Mouse (Mus musculus) stomach, embryonic 14.5 days (tissue): ENCODE results near the gene Spred1. TPM values are rescaled to one million over a fixed set of nuclear protein-coding genes. Genes with fewer than 3 reads are reported as not detected.

ENCODE experiments used
- ATAC-seq: fragments of 200-750 bp; cut with Nextera tagmentation; 2 replicates; pipeline ENCODE4 v1.8.0; 2017; ENCODE audit warnings: low read depth, moderate TSS enrichment; ENCODE audit not compliant: insufficient number of reproducible peaks, insufficient read depth, low FRiP score
- H3K27ac ChIP-seq: fragments of 300-500 bp; sonication (generic); 2 replicates; pipeline ENCODE4 v1.5.1; 2014; ENCODE audit warnings: mild to moderate bottlenecking, low read length, moderate library complexity, mixed read lengths
- H3K27me3 ChIP-seq: fragments of 300-500 bp; sonication (generic); 2 replicates; pipeline ENCODE4 v1.6.1; 2014; ENCODE audit warnings: low read length, control low read depth, mixed read lengths; ENCODE audit not compliant: control insufficient read depth, insufficient read depth
- H3K36me3 ChIP-seq: fragments of 300-500 bp; sonication (generic); 2 replicates; pipeline ENCODE4 v1.6.1; 2014; ENCODE audit warnings: mild to moderate bottlenecking, control low read depth, low read length, moderate library complexity, mixed read lengths; ENCODE audit not compliant: control insufficient read depth, insufficient read depth
- H3K4me1 ChIP-seq: fragments of 300-500 bp; sonication (generic); 2 replicates; pipeline ENCODE4 v1.6.1; 2014; ENCODE audit warnings: low read length, control low read depth, mixed read lengths; ENCODE audit not compliant: control insufficient read depth, insufficient read depth
- H3K4me2 ChIP-seq: fragments of 300-500 bp; sonication (generic); replicated peaks from 2 replicates; pipeline ENCODE4 v1.6.1; 2014; ENCODE audit warnings: low read depth, low read length, control low read depth
- H3K4me3 ChIP-seq: fragments of 300-500 bp; sonication (generic); 2 replicates; pipeline ENCODE4 v1.5.1; 2014; ENCODE audit warnings: low read depth, low read length, control low read depth
- H3K9ac ChIP-seq: fragments of 300-500 bp; sonication (generic); replicated peaks from 2 replicates; pipeline ENCODE4 v1.6.1; 2014; ENCODE audit warnings: low read depth, mild to moderate bottlenecking, control low read depth, low read length, moderate library complexity, mixed read lengths
- H3K9me3 ChIP-seq: fragments of 300-500 bp; sonication (generic); 2 replicates; pipeline ENCODE4 v1.6.1; 2016; ENCODE audit warnings: low read depth, low read length, control low read depth; ENCODE audit not compliant: control insufficient read depth
- WGBS: fragments of 180-500 bp; shearing (Covaris S2); extraction: QIAGEN DNeasy Blood & Tissue Kit; methylation state at CpG from one replicate; pipeline ENCODE4 v1.1.7; 2014; 5-methylcytosine and 5-hydroxymethylcytosine counted together
- polyA plus RNA-seq: library from polyadenylated mRNA; unstranded; fragments of >200 nt; fragmentation: Nextera tagmentation; extraction: Ambion mirVana; gene quantifications from 2 replicates; pipeline ENCODE4 v1.2.1, GENCODE M21; 2014

Gene Spred1
- polyA plus RNA-seq, 1 experiment from 2014 or later = 18.0 TPM

DNA sequence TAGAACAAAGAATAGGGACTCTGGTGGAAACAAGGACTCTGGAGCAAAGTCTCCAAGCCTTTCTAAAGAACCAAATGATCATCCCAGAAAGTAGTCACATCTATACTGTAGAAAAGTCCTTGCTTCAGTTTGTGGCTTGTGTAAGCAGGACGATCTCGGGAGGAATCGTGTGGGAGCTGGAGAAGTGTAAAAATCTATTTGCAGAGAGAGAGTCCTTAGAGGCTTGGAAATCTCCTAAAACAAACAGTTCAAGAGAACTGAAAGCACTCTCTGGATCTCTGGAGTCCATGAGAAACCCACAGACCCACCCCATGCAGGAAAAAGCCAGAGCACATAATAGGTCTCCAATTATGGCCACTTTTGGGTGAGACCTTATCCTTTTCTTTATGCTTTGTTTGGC is 31.1 kb upstream of the Spred1 start:
- Histone ChIP-seq H3K9me3 (no peaks in the 10 kb centered on the region), H3K9ac (no peak overlapping the region), H3K27me3 (no peaks in the 10 kb centered on the region), H3K36me3 (no peaks in the 10 kb centered on the region), H3K4me2 (no peak overlapping the region), H3K27ac (no peak overlapping the region), H3K4me3 (no peak overlapping the region), H3K4me1 (0 out of 2 replicates have a peak, but pooled peaks cover 11% of the 10 kb centered on the region)
- no peak for ATAC-seq
- WGBS = 71% methylated on average over 3 of the region's 3 CpGs

DNA sequence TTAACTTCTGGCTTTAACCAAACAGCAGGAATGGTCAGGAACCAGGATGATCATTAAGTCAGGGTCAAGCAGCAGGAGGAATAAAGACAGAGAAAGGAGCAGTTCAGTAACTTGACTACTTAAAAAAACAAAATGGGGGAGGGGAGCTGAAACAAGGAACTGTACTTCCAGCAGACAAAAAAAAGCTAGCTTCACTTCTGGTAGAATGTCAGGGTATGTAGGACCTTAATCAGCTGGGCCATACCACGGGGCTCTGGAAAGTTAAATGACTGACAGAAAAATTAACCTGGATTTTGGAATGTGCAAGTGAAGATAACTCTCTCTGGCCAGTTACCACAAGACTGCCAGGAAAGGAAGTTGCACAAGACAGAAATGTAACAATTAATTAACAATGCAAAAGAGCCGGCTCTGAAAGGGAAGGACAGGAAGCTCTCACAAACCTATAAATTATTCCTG is 28.2 kb upstream of the Spred1 start:
- Histone ChIP-seq H3K36me3 (no peaks in the 10 kb centered on the region), H3K4me3 (no peak overlapping the region), H3K4me1 (peaks cover 4% of the 10 kb centered on the region; the same call in 1 of the 2 replicates), H3K27ac (no peak overlapping the region), H3K27me3 (no peaks in the 10 kb centered on the region), H3K4me2 (no peak overlapping the region), H3K9ac (no peak overlapping the region), H3K9me3 (no peaks in the 10 kb centered on the region)
- no peak for ATAC-seq
- 35% methylated on average over 2 of the region's 2 CpGs for WGBS

DNA sequence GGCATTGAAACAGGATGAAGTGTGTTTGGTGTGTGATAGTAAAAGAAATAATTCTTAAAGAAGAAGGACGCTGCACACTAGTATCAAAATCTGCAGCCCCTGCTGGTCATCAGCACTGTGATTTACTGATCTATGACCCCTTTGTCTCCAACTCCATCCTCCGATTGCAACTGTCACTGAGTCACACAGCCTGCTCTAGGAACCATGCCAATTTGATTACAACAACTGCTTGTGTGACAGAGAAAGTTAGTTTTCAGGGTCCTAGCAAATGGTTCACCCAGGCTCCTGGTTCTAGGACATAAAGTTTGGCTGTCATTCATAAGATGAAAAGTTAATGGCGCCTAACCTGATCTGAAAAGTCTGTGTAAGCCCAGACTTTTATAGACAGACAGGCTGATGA is 25.7 kb upstream of the Spred1 start:
- Histone ChIP-seq H3K4me2 (no peak overlapping the region), H3K36me3 (no peaks in the 10 kb centered on the region), H3K4me3 (no peak overlapping the region), H3K27me3 (no peaks in the 10 kb centered on the region), H3K9me3 (no peaks in the 10 kb centered on the region), H3K4me1 (peaks cover 4% of the 10 kb centered on the region; the same call in 1 of the 2 replicates), H3K27ac (no peak overlapping the region), H3K9ac (no peak overlapping the region)
- ATAC-seq = no peak
- 59% methylated on average over 3 of the region's 3 CpGs for WGBS

DNA sequence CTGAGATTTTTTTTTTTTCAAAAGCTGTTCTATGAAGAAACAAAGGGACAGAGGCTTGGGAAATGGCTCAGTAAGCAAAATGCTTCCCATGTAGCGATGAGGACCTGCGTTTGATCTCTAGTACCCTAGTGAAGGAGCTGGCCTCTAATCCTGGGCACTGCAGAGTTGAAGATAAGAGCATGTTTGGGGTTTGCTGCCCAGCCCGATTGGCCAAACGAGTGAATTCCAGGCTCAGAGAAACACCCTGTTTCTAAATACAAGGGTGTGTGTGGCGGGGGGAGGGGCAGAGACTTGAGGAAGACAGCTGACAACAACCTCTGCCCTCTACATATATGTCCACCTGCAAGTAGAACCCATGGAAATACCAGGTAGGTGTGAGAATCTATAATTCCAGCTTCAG is 23.9 kb upstream of the Spred1 start:
- H3K36me3 ChIP-seq = no peaks in the 10 kb centered on the region
- no peak overlapping the region for H3K4me2 ChIP-seq
- no peak overlapping the region for H3K4me3 ChIP-seq
- H3K27ac ChIP-seq = peak overlapping the region; percentile 7; the same call in 1 of the 2 replicates
- 47% methylated on average over 5 of the region's 5 CpGs for WGBS
- H3K27me3 ChIP-seq = no peaks in the 10 kb centered on the region
- ATAC-seq = no peak
- no peak overlapping the region for H3K9ac ChIP-seq
- H3K9me3 ChIP-seq = no peaks in the 10 kb centered on the region
- peaks cover 4% of the 10 kb centered on the region; the same call in 1 of the 2 replicates for H3K4me1 ChIP-seq

DNA sequence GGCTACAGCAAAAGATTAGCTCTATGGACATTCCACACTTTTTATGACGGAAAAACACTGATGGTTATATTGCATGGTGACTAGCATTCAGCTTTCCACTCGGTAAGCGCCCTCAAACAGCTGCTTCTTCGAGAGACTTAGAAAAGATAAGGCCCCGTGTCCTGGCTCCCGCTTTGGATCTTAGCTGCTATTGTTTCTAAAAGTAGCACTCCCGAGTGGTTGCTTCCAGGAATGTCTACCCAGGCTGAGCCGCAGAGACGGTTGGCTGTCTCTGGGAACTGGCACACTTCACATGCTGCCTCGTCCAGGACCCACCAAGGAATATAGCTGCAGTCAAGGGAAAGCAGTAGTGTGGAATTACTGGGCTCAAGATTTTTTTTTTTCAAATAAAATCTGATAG is 21.9 kb upstream of the Spred1 start:
- H3K4me3 ChIP-seq = no peak overlapping the region
- 38% methylated on average over 10 of the region's 10 CpGs for WGBS
- H3K27me3 ChIP-seq = no peaks in the 10 kb centered on the region
- no peak overlapping the region for H3K27ac ChIP-seq
- no peak overlapping the region for H3K9ac ChIP-seq
- peaks cover 4% of the 10 kb centered on the region; the same call in 1 of the 2 replicates for H3K4me1 ChIP-seq
- no peaks in the 10 kb centered on the region for H3K36me3 ChIP-seq
- no peak overlapping the region for H3K4me2 ChIP-seq
- no peak for ATAC-seq
- H3K9me3 ChIP-seq = no peaks in the 10 kb centered on the region

DNA sequence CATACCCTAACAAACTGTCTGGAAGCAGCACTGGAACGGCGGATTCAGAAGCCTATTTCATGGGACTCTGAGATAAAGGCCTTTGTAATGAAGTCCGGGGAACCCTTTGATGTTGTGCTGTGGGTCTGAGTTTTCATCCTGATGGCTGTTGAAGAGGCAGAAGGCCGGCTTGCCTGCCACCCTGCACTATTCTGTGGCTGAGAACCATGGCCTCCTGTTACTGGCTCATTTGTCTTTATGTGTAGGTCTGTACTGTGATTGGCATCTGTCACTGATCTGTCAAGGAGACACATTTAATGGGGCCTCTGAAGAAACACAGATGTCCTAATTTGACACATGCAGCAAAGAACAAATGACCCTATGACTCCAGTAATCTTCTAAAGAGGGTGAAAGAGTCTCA is 17.7 kb upstream of the Spred1 start:
- no peak overlapping the region for H3K4me2 ChIP-seq
- no peaks in the 10 kb centered on the region for H3K36me3 ChIP-seq
- ATAC-seq = no peak
- no peak overlapping the region for H3K4me3 ChIP-seq
- no peaks in the 10 kb centered on the region for H3K4me1 ChIP-seq
- no peaks in the 10 kb centered on the region for H3K27me3 ChIP-seq
- H3K9me3 ChIP-seq = no peaks in the 10 kb centered on the region
- H3K9ac ChIP-seq = no peak overlapping the region
- WGBS = 31% methylated on average over 4 of the region's 4 CpGs
- no peak overlapping the region for H3K27ac ChIP-seq

DNA sequence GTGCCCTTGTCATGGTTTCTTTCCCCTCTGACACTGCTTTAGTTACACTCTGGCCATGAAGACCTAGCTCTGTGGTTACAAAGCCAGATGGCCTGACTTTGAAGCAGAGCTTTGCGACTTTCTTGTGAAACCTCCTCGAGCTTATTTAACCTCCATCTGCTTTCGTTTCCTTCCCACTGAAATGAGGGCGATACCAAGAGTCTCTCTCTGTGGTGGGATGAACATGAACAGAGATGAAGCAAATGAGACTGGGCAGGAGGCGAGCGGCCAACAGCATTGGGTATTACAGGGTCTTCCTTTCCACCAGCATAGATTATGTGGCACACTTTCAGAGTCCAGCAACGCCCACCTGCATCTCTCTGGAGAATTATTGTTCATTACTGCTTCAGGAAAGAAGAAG is 15.8 kb upstream of the Spred1 start:
- H3K36me3 ChIP-seq = no peaks in the 10 kb centered on the region
- no peaks in the 10 kb centered on the region for H3K27me3 ChIP-seq
- H3K27ac ChIP-seq = no peak overlapping the region
- WGBS = 82% methylated on average over 7 of the region's 7 CpGs
- H3K4me3 ChIP-seq = no peak overlapping the region
- H3K4me1 ChIP-seq = no peaks in the 10 kb centered on the region
- ATAC-seq = no peak
- H3K9ac ChIP-seq = no peak overlapping the region
- H3K4me2 ChIP-seq = no peak overlapping the region
- no peaks in the 10 kb centered on the region for H3K9me3 ChIP-seq

DNA sequence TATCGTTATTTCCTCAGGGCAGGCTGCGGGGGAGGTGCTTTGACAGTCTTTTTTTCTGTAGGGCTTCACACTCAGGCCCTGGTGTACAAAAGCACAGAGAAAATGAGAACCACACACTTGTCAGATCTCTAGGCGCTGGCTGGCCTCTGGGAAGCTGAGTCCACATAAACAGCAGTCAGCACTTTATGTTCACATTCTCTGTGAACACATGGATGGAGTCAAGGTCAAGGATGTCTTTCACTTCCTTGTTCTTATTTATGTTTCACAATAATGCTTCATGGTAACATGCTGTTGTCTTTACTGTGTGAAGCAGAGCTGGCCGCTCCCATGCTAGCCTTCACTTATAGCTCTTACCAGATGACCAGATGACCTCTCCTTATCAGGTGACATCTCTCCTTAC is 13.1 kb upstream of the Spred1 start:
- Histone ChIP-seq H3K27me3 (no peaks in the 10 kb centered on the region), H3K4me2 (no peak overlapping the region), H3K4me1 (no peaks in the 10 kb centered on the region), H3K9ac (no peak overlapping the region), H3K36me3 (no peaks in the 10 kb centered on the region), H3K9me3 (no peaks in the 10 kb centered on the region), H3K4me3 (no peak overlapping the region), H3K27ac (no peak overlapping the region)
- ATAC-seq = no peak
- 64% methylated on average over 4 of the region's 4 CpGs for WGBS

DNA sequence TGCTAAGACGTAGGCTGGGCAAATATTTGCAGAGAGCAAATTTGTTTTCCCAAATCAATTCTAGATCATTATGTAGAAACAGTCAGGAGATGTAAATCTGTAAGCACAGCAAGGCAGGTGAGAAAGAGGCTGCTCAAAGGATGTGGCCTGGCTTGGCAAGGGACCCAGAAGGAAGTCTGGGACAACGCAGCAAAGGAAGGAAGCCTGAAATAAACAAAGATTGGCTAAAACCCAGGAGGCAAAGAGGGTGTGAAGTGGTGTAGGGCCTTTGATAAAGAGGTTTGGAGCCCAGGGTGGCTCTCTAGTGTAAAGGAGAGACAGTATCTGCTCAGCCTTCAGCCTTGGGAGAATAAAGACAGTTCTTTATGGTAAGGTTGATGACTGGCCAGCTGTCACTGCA is 11.9 kb upstream of the Spred1 start:
- H3K4me3 ChIP-seq = no peak overlapping the region
- H3K4me1 ChIP-seq = peaks cover 6% of the 10 kb centered on the region; the same call in 1 of the 2 replicates
- H3K27me3 ChIP-seq = no peaks in the 10 kb centered on the region
- no peaks in the 10 kb centered on the region for H3K36me3 ChIP-seq
- H3K9me3 ChIP-seq = no peaks in the 10 kb centered on the region
- H3K27ac ChIP-seq = no peak overlapping the region
- 39% methylated on average over 2 of the region's 2 CpGs for WGBS
- H3K4me2 ChIP-seq = no peak overlapping the region
- no peak for ATAC-seq
- H3K9ac ChIP-seq = no peak overlapping the region
